Mouse (Mus musculus): ENCODE results near the gene Art4. TPM values are rescaled to one million over a fixed set of nuclear protein-coding genes. Genes with fewer than 3 reads are reported as not detected.

Gene Art4
- polyA plus RNA-seq, 1 experiment from 2014 or later: 15.4 TPM

DNA sequence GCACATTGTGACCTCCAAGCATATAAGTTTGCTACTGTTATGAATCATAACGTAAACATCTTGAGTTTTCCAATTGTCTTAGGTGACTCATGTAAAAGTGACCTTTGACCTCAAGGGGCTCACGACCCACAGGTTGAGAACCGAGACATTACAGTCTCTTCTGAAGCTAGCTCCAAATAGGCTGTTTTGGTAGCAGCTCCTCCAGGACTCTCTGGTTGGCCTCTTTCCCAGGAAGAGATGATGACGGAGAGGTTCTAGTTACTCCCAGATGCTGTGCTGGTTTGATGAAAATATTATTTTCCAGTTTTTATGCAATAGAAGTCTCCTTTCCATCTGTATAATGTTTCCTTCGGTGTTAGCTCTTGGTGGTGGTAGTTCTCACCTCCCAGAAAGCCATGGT is 11.4 kb upstream of the Art4 start:
- DNase-seq (ENCODE audit: low spot score): no peak

DNA sequence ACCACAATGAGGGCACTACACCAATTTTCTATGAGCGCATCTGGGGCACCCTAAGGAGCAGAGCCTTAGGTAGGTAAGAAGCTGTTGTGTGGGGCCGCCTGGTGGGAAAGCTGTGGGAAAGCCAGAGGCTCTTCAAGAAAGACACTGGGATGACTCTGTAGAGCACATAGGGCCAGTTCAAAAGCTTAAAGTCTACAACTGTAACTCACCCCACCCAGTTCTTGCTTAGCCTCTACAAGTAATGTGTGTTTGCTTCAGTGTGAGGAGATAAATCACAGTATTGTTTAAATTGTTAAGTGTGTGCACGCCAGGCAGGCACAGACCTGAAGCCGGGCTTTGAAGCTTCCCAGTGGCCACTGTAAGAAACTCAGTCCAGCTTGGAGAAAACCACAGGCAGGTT is 8.6 kb upstream of the Art4 start:
- DNase-seq (ENCODE audit: low spot score): no peak

DNA sequence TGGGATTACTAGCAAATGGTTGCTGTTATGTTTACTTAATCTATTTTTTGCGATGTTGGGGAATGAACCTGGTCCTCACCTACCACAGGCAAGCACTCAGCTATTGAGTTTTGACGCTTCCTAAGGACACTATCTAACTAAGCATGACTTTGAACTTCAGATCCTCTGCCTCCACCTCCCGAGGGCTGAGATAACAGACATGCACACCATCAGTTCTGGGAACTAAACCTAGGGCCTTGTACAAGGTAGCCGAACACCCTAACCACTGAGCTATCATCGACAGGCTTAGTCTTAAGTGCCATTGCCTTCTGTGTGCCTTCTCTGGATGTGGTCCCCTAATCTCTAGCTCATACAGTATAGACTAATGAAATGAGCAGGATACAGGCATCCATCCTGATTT is 7.8 kb upstream of the Art4 start:
- DNase-seq (ENCODE audit: low spot score): no peak

DNA sequence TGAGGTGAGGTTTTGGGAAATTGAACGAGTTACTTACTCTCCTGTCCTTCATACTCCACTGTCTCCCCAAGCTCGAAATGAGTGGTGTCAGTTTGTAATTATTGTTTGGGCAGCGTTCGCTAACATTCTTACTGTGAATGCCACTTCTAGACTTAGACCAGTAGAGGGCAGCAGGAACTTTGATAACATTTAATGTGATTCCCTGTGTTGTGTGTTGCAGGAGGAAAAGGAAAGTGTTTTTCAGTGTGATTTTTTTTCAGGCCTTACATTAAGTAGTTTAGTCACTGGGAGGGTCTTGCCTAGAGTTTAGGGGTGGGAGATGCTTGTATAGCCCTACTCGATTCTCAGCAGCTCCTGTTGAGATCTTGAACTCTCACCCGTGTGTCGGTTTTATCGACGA is 3.5 kb upstream of the Art4 start:
- DNase-seq (ENCODE audit: low spot score): peak; percentile 70

DNA sequence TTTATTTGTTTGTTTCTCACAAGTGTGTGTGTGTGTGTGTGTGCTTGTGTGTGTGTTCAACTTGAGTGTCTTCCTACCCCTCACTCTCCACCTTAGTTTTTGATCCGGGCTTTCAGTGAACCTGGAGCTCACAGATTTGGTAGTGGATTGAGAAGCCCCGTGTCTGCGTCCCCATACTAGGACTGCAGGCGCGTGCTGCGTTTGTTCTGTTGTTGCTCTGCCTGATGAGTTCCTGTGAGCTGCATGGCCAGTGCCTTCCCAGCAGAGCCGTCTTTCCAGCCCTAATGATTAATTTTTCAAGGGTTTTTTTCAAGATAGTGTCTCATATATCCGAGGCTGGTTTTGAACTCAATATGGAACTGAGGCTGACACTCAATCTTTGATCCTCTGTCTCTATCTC is 887 bp upstream of the Art4 start:
- DNase-seq (ENCODE audit: low spot score): no peak

DNA sequence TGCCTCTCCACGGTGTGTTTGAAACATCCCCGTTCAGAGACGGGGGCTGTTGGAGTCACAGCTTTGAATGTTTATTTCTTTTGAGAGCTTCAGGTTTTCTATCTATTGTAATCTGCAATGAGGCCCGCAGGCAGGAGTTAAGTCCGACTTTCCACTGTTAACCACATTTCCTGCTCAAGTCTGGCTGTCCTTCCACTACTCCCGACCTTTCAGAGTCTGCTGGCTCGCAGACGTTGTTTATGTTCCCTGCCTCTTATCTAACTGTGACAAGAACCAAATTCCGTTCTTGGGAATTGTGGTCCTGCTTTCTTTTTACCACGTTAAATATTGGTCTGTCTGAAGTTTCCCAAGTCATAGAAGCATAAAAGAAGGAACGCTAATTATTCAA is 334 bp upstream of the Art4 start:
- DNase-seq (ENCODE audit: low spot score): no peak

DNA sequence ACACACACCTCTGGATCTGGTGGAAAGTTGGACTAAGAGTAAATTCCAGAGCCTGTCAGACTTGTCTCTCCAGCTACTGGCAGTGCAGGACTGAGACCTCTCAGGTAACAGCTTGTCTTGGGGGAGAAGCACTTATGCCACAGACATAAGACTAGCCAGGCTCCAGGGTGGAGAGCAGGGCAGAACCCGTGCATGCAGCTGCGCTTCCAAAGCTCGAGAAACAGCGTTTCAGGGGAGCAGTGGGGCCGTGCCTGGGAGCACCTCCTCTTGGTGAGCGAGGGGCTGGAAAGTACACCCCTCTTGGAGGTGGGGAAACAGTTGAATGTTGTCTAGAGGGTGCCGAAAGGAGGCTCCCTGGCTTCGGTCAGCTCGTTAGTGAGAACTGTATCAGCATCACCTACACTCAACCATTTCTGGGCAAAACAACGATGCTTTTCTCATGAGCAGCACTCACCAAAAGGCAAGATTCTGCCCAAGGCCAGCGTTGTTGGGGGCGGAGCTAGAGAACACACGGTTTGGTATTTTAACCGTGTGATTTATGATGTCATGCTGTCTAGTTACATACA is 1.4 kb downstream of the Art4 start:
- DNase-seq (ENCODE audit: low spot score): peak; percentile 71

DNA sequence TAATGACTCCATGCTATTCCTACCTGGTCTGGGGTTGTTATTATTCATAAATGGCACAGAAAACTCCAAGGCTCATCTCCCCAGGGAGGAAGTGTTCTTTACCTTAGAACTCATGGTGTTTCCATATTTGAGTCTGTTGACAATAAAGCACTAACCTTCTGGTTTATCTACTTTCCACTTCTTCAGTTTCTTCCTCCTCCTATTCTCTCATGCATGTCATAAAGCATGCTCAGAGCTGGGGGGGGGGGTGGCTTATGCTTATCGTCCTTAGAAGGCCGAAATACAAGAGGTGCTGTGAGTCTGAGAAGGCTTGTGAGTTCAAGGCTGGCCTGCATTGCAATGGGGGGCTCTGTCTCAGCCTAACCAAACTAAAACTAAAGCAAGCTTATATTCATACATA is 2.4 kb downstream of the Art4 start:
- DNase-seq (ENCODE audit: low spot score): peak; percentile 29

DNA sequence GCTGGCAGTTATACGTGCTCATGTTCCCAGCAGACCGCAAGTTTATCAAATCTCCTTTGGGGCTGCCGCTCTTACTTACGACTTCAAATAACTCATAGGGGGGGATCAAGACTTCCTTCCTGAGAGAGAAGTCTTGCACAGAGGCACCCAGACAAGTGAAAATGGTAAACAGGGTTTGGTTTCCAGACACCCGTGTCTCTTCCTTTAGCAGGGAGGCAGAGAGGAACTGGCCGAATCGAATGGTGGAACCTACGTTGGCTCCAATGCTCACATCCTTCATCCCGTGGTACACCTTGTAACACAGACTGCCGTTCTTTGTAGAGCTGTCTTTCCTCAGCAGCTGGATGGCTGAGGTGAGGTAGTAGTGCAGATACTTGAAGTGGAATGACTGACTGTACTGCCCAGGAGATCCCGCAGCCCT is 3.2 kb downstream of the Art4 start:
- DNase-seq (ENCODE audit: low spot score): peak; percentile 89

DNA sequence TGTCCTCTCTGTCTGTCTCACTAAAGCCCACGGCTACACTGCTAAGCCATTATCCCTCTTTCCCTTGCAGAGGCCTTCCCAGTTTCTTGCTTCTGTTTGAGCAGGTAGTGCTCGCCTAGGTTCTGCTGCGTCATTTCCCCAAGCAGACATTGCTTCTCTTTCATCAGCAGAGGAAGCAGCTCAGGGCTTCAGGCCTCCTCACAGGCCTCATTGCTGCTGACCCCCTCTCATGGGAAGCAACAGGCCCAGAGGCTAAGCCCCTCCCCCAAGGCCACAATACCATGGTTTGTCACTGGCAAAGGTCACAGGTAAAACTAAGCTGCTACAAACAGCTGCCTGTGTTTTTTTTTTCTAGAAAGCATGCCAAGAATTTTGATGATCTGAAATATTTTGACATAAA is 4.8 kb downstream of the Art4 start:
- peak; percentile 33 for DNase-seq (ENCODE audit: low spot score)

DNA sequence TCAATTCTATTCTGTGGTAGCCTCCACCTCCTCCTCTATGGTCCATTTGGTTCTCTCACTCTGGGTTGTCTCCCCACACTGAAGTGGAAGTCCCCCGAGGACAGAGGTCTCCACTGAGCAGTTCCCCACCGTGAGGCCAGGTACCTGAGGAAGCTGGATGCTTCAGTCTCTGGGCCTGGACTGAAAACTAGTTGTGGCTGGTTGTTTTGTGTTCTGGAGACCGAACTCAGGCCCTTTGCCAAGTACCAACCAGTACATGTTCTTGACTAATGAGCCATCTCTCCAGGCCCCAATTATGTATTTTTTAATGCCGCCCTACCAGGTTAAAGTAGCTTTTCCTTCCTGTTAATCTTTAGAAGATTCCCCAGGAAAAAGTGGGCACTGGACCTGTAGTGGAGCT is 5.2 kb downstream of the Art4 start:
- no peak for DNase-seq (ENCODE audit: low spot score)

DNA sequence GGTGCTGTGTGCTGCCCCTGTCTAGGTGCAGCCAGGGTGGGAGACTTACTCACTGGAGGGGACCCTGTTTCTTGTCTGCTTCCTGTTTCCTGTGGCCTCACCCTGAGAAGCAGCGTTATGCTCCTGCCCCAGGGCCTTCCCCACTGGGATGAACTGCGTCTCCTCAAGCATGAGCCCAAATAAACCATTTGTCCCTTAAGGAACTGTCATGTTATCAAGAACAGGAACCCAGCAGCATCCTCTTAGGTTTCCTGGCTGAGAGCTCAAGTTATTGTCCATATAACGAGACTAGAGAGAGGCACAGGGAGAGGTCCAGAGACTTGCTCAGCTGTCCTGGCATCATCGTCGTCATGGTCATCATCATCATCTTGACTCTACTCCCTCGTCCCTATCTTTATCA is 7.3 kb downstream of the Art4 start:
- DNase-seq (ENCODE audit: low spot score): peak; percentile 34

DNA sequence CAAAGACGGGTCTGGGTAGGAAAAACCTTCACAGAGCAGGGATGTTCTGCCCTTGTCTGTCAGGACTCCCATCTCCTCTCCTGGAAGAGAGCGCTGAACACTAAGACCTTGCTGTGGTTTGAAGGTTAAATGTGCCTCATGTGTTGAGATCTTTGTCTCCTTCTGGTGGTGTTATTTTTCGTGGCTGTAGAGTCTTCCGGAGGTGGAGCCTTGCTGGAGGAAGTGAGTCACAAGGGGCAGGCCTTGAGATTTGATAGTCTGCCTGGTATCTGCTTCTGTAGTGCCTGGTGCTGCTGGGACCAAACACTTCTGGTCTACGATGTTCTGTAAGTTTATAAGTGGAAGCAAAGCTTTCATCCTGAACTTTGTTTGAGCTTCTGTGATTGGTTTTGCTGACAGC is 8.6 kb downstream of the Art4 start:
- no peak for DNase-seq (ENCODE audit: low spot score)

DNA sequence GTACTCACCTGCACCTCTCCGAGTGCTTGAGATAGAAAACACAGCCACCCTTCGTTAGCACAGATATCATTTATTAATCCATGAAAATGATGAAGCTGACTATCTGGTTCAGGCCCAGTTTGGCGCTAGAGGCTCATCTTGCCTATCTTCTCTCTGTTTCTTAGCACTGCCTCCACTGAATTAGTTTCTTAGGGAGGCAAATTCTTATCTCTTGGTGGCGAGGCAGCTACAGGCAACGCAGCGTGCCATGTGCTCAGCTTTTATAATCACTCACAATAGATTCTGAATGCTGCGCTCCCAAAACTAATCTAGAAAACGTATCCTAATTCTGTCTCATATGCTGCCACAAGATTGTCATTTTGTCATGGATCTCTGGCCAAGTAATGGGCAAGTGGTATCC is 9.1 kb downstream of the Art4 start:
- no peak for DNase-seq (ENCODE audit: low spot score)

DNA sequence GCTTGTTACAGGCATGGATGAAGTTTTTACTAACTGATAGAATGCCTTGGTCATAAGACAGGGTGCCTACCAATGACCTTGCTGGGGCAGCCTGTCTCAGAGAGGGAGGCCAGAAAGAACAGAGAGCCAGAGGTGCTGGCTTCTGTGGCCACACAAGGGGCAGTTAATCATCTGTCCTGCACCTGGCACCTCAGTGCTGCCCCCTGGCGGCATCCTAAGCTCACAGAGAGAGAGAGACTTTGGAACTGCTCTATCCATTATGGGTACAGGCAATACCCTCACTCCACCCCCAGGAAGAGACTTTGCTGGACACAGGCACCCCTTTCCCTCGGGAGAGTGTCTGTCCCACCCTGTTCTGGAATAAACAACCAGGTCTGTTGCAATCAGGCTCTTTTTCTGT is 9.7 kb downstream of the Art4 start:
- DNase-seq (ENCODE audit: low spot score): peak; percentile 42

DNA sequence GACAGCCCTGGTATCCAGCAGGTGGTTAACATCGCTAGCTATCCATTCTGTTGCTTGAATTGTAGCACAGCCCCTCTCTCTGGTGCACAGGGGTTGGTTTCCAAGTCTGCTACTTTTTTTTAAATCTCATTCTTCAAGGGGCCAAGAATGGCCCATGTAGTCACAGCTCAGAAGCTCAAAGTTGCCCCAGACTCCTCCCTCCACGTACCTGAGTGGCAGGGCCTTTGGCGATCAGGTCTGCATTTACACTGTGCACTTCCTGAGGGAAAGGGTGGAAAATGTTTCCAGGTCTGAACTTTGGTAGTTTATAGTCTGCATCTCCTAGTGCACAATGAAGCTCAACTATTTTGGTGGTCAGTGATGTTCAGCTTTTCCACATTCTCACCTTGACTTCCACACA is 10.3 kb downstream of the Art4 start:
- no peak for DNase-seq (ENCODE audit: low spot score)

DNA sequence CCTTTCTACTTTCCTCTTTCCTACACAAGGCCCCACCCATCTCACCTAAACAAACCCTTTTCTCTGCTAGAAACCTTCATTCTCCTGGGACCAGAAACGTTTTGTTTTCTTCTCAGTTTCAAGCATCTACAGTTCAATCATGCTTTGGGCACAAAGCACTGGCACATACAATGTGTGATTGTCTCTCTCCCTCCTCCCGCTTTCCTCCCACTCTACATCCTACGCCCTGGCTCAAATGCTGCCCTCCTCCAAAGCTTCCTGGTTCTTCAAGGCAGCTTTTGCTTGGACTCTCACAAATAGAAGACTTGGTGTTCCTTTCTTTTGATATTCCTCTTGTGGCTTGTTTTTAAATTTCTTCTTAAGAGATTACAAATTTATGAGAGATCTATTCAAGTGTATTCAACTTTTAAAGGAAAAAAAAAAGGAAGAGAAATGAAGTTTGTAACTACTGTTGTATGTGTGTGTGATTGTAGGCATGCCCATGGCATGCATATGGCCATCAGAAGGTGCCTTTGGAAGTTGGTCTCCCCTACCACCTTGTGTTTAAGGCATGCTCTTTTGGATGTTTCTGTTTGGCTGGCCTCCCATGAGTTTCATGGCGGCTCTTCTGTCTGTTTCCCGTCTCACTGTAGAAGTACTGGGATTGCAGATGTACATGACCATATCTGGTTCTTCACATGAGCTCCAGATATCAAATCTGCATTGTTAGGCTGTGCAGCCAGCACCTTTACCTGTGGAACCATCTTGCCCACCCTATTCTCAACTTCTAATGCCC is 11.6 kb downstream of the Art4 start:
- no peak for DNase-seq (ENCODE audit: low spot score)

DNA sequence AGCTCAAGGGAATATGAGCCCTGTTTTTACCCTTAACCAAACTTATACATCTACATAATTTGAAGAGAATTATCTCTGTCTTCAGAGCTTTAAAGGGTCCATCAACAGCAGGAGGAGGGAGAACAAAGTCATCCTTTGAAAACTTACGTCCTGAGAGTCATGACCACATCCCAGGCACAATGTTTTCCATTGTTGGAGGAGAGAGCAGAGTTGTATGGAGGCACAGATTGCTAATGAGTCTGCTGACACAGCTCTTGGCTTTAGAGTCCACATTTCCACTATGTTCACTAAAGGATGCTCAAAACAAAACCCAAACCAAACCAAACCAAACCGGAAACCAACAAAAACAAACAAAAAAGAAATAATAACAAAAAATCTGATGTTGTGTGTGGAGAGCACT is 12.6 kb downstream of the Art4 start:
- DNase-seq (ENCODE audit: low spot score): no peak

DNA sequence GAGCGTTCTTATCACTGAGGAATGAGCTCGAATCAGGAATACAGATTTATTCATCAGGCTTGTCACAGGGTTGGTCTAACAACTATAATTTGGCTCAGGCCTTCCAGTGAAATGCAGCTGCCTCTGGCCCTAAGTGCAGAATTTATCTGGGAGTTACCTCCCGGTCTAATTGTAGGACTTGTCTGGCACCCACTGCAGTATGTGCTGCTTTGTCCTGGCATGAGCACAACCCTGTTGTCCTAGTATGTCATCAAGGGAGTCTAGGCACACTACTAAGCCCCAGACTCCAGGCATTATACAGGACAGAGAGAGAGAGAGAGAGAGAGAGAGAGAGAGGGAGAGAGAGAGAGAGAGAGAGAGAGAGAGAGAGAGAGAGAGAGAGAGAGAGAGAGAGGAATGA is 20.2 kb downstream of the Art4 start:
- no peak for DNase-seq (ENCODE audit: low spot score)

DNA sequence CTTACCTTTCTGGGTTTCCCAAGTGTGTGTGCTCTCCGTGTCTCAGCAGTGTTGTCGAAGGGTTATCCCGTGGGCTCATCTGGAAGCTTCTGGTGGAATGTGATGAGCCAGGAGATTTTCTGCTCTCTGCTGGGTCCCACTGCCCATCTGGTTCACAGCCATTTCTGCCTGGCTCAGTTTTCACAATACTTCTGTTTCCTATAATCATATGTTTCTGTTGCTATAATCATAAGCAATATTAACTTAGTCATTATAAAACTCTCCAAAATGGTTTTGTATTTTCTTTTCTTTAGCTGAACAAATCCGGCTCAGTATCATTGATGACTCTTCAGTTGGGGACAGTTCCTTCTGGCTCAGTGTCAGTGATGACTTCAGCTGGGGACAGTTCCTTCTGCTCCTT is 22.2 kb downstream of the Art4 start, which contains the start of gene Smco3:
Gene Smco3, minus strand, starts transcription at position 101 of the 400 bp plus-strand sequence.
- DNase-seq (ENCODE audit: low spot score): no peak

DNA sequence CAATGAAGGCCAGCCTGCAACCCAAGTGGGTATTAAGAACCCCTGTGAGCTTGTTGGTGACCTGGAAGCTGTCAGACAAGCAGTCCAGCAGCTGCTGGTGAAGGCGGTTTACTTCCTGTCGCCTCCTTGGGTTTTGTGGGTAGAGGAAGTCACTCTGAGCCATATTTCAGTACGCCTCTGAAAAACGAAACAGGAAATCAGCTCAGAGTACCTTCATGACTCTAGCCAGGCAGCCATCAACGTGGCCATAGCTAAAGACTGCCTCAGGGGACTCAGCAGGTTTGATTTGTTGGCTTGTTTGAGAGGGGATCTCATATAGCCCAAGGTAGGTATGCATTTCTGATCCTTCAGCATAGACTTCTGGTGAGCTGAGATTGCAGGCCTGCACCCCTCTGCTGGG is 25.8 kb downstream of the Art4 start:
- DNase-seq (ENCODE audit: low spot score): peak; percentile 72

DNA sequence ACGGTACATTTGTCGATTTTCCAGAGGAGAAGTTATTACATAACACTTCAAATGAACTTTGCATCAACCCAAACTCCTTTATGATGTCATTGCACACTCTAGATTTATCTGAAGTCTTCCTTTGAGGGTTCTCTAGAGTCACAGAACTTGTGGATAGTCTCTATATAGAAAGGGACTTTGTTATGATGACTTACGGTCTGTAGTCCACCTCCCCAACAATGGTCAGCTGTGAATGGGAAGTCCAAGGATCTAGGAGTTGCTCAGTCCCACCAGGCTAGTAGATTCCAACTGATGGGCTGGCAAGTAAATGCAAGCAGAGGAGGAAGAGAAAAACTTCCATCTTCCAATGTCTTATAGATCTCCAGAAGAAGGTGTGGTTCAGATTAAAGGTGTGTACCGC is 28.9 kb downstream of the Art4 start:
- no peak for DNase-seq (ENCODE audit: low spot score)

DNA sequence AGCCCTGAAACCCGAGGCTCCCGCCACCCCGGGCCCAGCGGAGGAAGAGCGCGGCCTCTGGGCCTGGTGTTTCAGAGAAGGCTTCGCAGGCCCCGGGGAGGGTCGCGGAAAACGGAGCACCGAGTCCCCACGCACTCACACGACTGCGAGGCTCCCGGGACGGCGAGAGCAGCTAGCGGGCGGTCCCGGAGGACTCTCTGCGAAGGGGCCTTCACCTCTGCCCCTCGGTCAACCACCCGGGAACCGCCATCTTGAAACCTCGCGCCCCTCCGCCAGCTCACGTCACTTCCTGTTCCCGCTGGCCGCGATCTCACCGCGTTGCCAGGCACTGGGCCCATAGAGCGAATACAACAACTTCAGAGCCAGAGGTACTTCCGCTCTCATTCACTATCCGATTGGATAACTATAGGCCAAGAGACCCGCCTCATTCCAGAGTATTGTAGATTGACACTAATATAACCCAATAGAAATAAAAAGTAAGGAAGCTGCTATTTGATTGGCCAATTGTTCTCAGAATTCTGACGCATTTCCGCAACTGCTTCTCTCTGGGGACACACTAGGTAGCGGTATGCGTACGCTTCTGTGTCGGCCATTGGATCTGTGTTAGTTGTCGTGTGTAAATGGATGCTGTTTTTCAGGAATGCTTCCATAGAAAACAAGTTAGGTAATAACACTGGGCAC is 29.5 kb downstream of the Art4 start, which contains the start of gene Wbp11:
Gene Wbp11, minus strand, starts transcription at position 353 of the 681 bp plus-strand sequence.
- peak; percentile 98 for DNase-seq (ENCODE audit: low spot score)

Data from thymus, postnatal 0 days (tissue).